Mouse (Mus musculus) left cerebral cortex, adult 2 months (tissue): Measurements from ENCODE around the gene Flrt1. TPM values are rescaled to one million over a fixed set of nuclear protein-coding genes. Genes with fewer than 3 reads are reported as not detected.

Experiments used
- DNase-seq, 2 experiments: peaks; one replicate each; pipeline ENCODE4 v3.0.0; 2021 to 2022; ENCODE audit warnings: low spot score in 2 of 2, mixed read lengths in 1 of 2; ENCODE audit errors: extremely low spot score in 1 of 2
- H3K27ac ChIP-seq: fragments of 200-600 bp; 2 replicates; pipeline ENCODE4 v1.8.1; 2022
- H3K4me3 ChIP-seq: fragments of 200-600 bp; 2 replicates; pipeline ENCODE4 v1.8.1; 2022
- CTCF ChIP-seq: fragments of 200-600 bp; IDR thresholded peaks from 2 replicates; pipeline ENCODE4 v1.8.1; 2022; ENCODE audit warnings: antibody characterized with exemption, mild to moderate bottlenecking, moderate library complexity
- intact Hi-C: fragments of 180-260 bp; cut with DNase I; formaldehyde crosslinking; loops from one replicate; pipeline ENCODE4 v1.15.1; 2025
- total RNA-seq, 2 experiments: library from RNA; stranded (reverse); gene quantifications; 2 replicates each; pipeline ENCODE4 v1.2.3; 2021

The Flrt1 gene
- total RNA-seq, 2 experiments from 2014 or later = 41.4 to 43.0 TPM

DNA sequence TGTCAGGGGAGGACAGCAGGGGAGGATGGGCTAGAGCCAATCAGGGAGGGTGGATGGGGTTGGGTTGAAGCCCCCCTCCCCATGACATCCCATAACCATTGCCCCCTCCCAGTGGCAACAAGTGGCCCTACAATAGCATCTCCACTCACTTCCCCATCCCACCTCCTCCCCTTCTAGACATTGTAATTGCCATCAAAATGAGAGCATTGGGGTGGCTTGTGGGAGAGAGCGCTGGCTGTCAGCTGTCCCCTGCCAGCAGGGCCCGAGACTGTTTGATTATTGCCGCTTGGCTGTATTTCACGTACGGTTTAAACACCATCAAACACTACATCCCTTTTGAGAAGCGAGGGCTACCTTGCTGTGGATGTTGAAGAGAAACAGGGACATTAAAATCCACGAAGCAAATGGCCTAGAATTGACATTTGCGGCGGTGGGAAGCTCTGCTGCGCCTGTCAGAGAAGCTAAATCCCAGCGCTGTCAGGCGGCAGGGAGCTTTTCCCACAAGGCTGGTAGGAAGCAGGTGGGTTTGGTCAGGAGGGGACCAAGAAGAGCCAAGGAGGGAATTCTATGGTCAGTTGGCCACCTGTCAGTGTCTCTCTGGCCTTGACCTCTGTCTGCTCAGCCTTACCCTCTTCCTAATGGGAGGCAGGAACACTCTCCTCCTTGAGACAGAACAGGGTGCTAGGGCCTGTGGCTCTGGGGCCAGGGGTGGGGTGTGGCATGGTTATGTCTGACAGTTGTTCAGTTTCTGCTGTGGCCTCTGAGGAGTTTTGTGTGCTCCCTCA lies 31.3 kb downstream of the Flrt1 start:
- no peak overlapping the region for H3K27ac ChIP-seq
- H3K4me3 ChIP-seq = no peak overlapping the region
- intact Hi-C loops = no loop called here
- no peak for DNase-seq
- TF ChIP-seq CTCF = no peak

- TF ChIP-seq CTCF = no peak
These were observed 33.3 kb downstream of the Flrt1 start for GRCm38 (mm10) chr19:7072221-7072620.

GRCm38 (mm10) chr19:7070775-7071174 lies 34.8 kb downstream of the Flrt1 start:
- intact Hi-C loops = no loop called here
- no peak for TF ChIP-seq CTCF
- no peak overlapping the region for H3K4me3 ChIP-seq
- H3K27ac ChIP-seq = no peak overlapping the region
- no peak for DNase-seq

More at GRCm38 (mm10) chr19:7072221-7072620, 33.3 kb downstream of the Flrt1 start:
- intact Hi-C loops = no loop called here
- Histone ChIP-seq H3K4me3 (no peak overlapping the region), H3K27ac (no peak overlapping the region)
- DNase-seq = no peak

- no peak overlapping the region for H3K4me3 ChIP-seq
- intact Hi-C loops = no loop called here
- H3K27ac ChIP-seq = no peak overlapping the region
- no peak for DNase-seq
- TF ChIP-seq CTCF = no peak
These were observed 35.5 kb downstream of the Flrt1 start for GRCm38 (mm10) chr19:7069781-7070763.

GRCm38 (mm10) chr19:7068661-7069531 lies 36.6 kb downstream of the Flrt1 start:
- DNase-seq = no peak
- no peak overlapping the region for H3K27ac ChIP-seq
- intact Hi-C loops = loop anchor here (1.0 kb wide), 2 partner anchors 91 to 126 kb away; no protein-coding TSS in a partner anchor
- TF ChIP-seq CTCF = peak; percentile 16; the same call in 1 of the 2 replicates
- H3K4me3 ChIP-seq = no peak overlapping the region

GRCm38 (mm10) chr19:7068136-7068535 lies 37.4 kb downstream of the Flrt1 start:
- TF ChIP-seq CTCF = peak; percentile 92
- intact Hi-C loops = loop anchor here (1.0 kb wide), 2 partner anchors 92 to 127 kb away; no protein-coding TSS in a partner anchor
- Histone ChIP-seq H3K27ac (no peak overlapping the region), H3K4me3 (no peak overlapping the region)
- DNase-seq = peak; percentile 76 to 79

GRCm38 (mm10) chr19:7067344-7068050 lies 38.0 kb downstream of the Flrt1 start:
- Histone ChIP-seq H3K4me3 (no peak overlapping the region), H3K27ac (no peak overlapping the region)

DNA sequence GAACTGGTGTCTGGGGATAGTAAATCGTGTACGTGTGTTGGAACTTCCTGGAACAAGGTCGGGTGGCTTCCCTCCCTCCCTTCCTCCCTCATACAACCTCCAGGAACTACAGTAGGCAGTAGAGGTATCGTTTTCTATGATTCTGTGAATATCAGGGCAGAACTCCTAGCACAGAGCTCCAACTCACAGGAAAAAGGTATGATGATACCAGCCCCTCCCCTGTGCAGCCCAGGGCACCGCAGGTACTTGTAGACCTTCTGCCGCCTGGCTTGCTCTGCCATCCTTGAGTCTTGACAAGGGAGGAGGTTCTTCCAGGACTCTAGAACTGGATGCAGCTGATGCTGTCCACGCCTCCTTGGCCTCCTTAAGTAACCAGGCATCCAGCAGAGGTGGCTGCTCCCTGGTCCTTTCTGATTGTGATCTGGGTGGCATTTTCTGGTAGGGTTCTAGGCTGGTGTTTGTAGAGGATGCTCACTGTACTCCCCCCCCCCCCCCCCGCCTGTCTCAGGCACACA lies 38.6 kb downstream of the Flrt1 start:
- TF ChIP-seq CTCF = no peak
- H3K4me3 ChIP-seq = no peak overlapping the region
- no peak for DNase-seq
- intact Hi-C loops = no loop called here
- no peak overlapping the region for H3K27ac ChIP-seq

More at GRCm38 (mm10) chr19:7067344-7068050, 38.0 kb downstream of the Flrt1 start:
- DNase-seq = no peak
- TF ChIP-seq CTCF = no peak
- intact Hi-C loops = loop anchor here (1.0 kb wide), 2 partner anchors 93 to 128 kb away; no protein-coding TSS in a partner anchor

- no peak for TF ChIP-seq CTCF
These were observed 39.3 kb downstream of the Flrt1 start for GRCm38 (mm10) chr19:7066034-7066827.

More at GRCm38 (mm10) chr19:7066034-7066827, 39.3 kb downstream of the Flrt1 start:
- Histone ChIP-seq H3K4me3 (no peak overlapping the region), H3K27ac (no peak overlapping the region)
- no peak for DNase-seq
- intact Hi-C loops = no loop called here
